Mouse (Mus musculus) Patski (cell line): ENCODE results near the gene Wdr61. TPM values are rescaled to one million over a fixed set of nuclear protein-coding genes. Genes with fewer than 3 reads are reported as not detected.
A peak's percentile ranks its signal among the peaks of the same experiment; 100 is the strongest.
"Not testable (repeated sequence)": the region's sequence is repeated elsewhere in the genome, so short reads cannot be mapped to it uniquely, and the experiment has no call there.

Experiments
- ATAC-seq: fragments of 100-300 bp; one replicate; pipeline ENCODE4 v1.8.0; 2021
- CTCF ChIA-PET: fragments of 350-600 bp; sonication (Branson Sonifier 250); formaldehyde crosslinking; loops from one replicate; lab custom pipeline; 2022; ENCODE audit warnings: inconsistent platforms; lab: Charles Lee
- POLR2A ChIA-PET: fragments of 350-600 bp; sonication (Branson Sonifier 250); formaldehyde crosslinking; loops from one replicate; lab custom pipeline; 2022; ENCODE audit warnings: antibody characterized with exemption, inconsistent platforms; lab: Charles Lee
- DNase-seq: peaks from one replicate; pipeline ENCODE4 v3.0.0-alpha.2; 2011; ENCODE audit warnings: low read depth, low spot score
- H3K27me3 ChIP-seq: fragments of 371-371 bp; one replicate; pipeline ENCODE4 v1.5.1; 2021
- CTCF ChIP-seq: fragments of 100-300 bp; IDR thresholded peaks from one replicate; pipeline ENCODE4 v1.5.1; 2021
- in situ Hi-C: fragments of 300-500 bp; cut with MboI; formaldehyde crosslinking; loops from 3 replicates; pipeline ENCODE4 v1.11.1; 2018; ENCODE audit warnings: low pct_unique_long_range_greater_than_20kb, mixed read lengths
- polyA plus RNA-seq: library from polyadenylated mRNA; unstranded; gene quantifications from one replicate; pipeline ENCODE4 v1.2.3, GENCODE M21; 2021

Gene Wdr61
- polyA plus RNA-seq, 1 experiment from 2014 or later: 90.0 TPM

DNA sequence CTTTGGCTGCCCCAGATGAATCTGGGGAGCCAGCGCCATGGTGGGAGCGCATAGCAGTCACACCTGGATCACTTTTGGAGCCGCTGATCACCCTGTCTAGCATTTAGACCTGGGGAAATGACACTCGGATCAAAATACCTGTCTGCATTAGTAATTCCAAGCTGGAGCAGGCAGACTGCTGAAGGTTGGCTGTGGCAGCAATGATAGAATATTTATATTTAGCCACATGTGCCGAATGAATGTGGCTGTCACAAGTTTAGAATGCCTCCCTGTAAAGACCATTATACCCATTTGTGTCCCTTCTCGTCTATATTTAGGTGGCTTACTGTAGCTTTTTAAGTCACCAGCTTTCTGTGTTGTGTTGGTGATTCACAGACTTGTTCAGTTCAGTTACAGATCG, 33.6 kb downstream of the Wdr61 start:
- ATAC-seq: no peak
- no peaks in the 10 kb centered on the region for H3K27me3 ChIP-seq
- ChIA-PET POLR2A (no interaction called here), CTCF (no interaction called here)
- in situ Hi-C loops: no loop called here
- no peak for DNase-seq
- TF ChIP-seq CTCF: no peak

- DNase-seq (no peak), ATAC-seq (no peak)
- H3K27me3 ChIP-seq: no peaks in the 10 kb centered on the region
- ChIA-PET POLR2A (interaction anchor here (0.6 to 1.7 kb wide), 2 partner anchors 28 to 38 kb away, joined by 3 read pairs; no protein-coding TSS in a partner anchor), CTCF (no interaction called here)
- in situ Hi-C loops: no loop called here
- no peak for TF ChIP-seq CTCF
These were observed 34.2 kb downstream of the Wdr61 start for GRCm38 (mm10) chr9:54700174-54700475.

GRCm38 (mm10) chr9:54699345-54700173, 34.8 kb downstream of the Wdr61 start:
- ChIA-PET POLR2A (interaction anchor here (0.6 to 1.7 kb wide), 2 partner anchors 27 to 38 kb away, joined by 3 read pairs; no protein-coding TSS in a partner anchor), CTCF (interaction anchor here (1.5 kb wide), 1 partner anchor 12 kb away, joined by 4 read pairs; no protein-coding TSS in a partner anchor)
- TF ChIP-seq CTCF: no peak
- no peaks in the 10 kb centered on the region for H3K27me3 ChIP-seq
- in situ Hi-C loops: no loop called here
- ATAC-seq: peak; percentile 61
- no peak for DNase-seq

- ATAC-seq (no peak), DNase-seq (no peak)
- ChIA-PET POLR2A (interaction anchor here (0.5 to 1.7 kb wide), 2 partner anchors 27 to 297 kb away, joined by 3 to 4 read pairs; no protein-coding TSS in a partner anchor), CTCF (interaction anchor here (1.5 kb wide), 1 partner anchor 13 kb away, joined by 4 read pairs; no protein-coding TSS in a partner anchor)
- in situ Hi-C loops: no loop called here
- TF ChIP-seq CTCF: no peak
- no peaks in the 10 kb centered on the region for H3K27me3 ChIP-seq
These were observed 35.3 kb downstream of the Wdr61 start for GRCm38 (mm10) chr9:54699087-54699344.

GRCm38 (mm10) chr9:54698318-54699086, 35.8 kb downstream of the Wdr61 start, which contains the start of gene Dnaja4:
Gene Dnaja4 (plus strand): TSS chr9:54698873.
- no peak for ATAC-seq
- no peak for TF ChIP-seq CTCF
- in situ Hi-C loops: no loop called here
- ChIA-PET POLR2A (interaction anchor here (0.5 to 1.7 kb wide), 3 partner anchors 26 to 298 kb away, joined by 3 to 4 read pairs (median 3); no protein-coding TSS in a partner anchor), CTCF (interaction anchor here (1.5 kb wide), 1 partner anchor 13 kb away, joined by 4 read pairs; no protein-coding TSS in a partner anchor)
- DNase-seq: no peak
- H3K27me3 ChIP-seq: peaks cover 2% of the 10 kb centered on the region

DNA sequence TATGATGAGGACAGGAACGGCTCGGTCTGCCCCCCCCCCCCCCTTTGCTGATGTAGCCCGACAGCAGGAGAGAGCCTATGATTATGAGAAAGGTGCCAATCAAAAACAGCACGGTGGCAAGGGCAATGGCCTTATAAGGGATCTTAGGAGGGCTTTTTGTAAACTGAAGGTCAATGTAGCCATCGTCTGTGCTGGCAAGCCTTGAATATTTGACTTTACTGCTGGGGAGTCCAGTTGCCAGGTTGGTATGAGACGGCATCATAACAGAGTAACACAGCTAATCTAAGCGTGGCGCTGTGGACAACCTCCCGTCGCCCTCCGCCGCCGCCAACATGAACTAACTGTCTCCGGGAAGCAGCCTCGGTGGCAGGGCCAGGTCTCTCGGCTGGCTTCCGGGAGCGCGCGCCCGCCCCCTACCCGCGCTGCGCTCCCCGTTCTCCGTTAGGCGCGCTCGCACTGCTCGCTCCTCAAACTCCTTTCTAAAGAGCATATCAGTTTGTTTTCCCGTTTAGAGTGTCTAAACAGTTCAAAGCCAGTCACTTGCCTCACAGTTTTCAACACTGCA, 43.0 kb downstream of the Wdr61 start:
- peaks cover 22% of the 10 kb centered on the region for H3K27me3 ChIP-seq
- DNase-seq, ATAC-seq, in situ Hi-C loops, CTCF ChIA-PET: not testable (repeated sequence)
- POLR2A ChIA-PET: interaction anchor here (0.6 kb wide), 1 partner anchor 680 kb away, joined by 3 read pairs; no protein-coding TSS in a partner anchor

GRCm38 (mm10) chr9:54690697-54691096, 43.6 kb downstream of the Wdr61 start:
- in situ Hi-C loops, CTCF ChIA-PET, POLR2A ChIA-PET, DNase-seq, ATAC-seq: not testable (repeated sequence)
- H3K27me3 ChIP-seq: peaks cover 22% of the 10 kb centered on the region

GRCm38 (mm10) chr9:54689446-54689845, 44.9 kb downstream of the Wdr61 start:
- no peak for DNase-seq
- ATAC-seq: no peak
- ChIA-PET CTCF (no interaction called here), POLR2A (no interaction called here)
- in situ Hi-C loops: no loop called here
- no peak for TF ChIP-seq CTCF
- peaks cover 22% of the 10 kb centered on the region for H3K27me3 ChIP-seq

DNA sequence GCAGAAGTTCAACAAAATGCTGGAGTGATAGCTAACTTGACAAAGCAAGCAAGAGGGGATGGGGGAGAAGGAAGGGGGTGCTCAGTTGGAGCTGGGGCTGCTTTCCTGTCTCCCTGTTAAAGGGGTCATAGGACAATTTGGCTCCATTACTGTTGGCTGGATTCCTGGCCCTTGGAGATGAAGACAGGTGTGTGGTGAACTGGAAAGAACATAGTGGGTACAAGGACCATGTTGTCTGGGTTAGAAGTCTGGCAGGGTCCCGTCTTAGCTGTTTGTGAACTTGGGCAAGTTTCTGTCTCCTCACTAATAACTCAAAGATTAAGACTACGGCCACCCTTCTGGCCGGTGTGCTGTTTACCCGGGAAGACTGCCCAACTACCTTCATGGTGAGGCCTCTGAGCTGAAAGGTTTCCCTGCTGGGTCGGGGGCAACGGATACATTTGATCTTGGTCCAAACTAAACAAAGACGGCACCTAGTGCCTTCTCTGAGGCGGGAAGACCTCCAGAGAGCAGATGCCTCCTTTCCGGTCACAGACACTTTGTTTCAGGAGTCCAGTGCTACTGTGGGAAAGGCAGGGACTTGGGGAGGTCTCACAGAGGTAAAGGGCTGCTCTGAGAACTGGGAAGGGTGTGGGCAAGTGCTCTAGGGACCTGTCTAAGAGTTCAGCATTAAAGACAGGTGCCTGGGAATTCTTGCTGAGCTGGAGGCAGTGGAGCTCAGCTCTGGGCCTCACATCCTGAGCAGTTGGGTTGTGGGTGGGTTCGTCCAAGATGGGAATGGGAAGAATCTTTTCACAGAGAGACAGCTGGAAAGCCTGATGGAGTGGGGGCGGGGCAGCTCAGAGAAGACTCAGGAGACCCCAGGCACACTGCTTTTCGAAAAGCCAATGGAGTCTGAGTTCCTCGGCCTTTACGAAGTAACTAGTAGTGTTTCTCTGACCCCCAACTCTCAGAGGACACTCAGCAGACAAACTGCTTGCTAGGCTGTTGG, 46.8 kb downstream of the Wdr61 start:
- no peak for TF ChIP-seq CTCF
- DNase-seq: no peak
- POLR2A ChIA-PET: interaction anchor here (0.6 kb wide), 1 partner anchor 63 kb away, joined by 3 read pairs; no protein-coding TSS in a partner anchor
- peaks cover 13% of the 10 kb centered on the region for H3K27me3 ChIP-seq
- CTCF ChIA-PET: interaction anchor here (1.0 to 1.1 kb wide), 2 partner anchors 11 to 23 kb away, joined by 3 to 4 read pairs; no protein-coding TSS in a partner anchor
- in situ Hi-C loops: no loop called here
- no peak for ATAC-seq
